Mouse (Mus musculus): ENCODE results near the gene Pnldc1.

DNA sequence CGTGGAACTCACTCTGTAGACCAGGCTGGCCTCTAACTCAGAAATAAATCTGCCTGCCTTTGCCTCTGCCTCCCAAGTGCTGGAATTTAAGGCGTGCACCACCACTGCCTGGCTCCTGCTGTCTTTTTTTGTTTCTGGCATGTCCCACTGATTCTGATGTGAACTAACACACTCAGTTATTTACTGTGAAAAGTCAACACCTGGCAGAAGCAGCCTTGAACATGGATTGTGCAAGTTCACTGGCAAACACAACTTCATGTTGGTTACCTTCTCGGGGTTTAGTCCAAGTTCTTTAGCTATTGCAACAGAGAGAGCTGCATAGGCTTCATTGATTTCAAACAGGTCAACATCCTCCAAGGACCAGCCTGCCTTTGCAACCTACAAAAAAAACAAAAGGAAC, 15.0 kb upstream of the Pnldc1 start:
- TF ChIP-seq CTCF (conservative IDR thresholded peaks at IDR 0.05; ENCODE audit: low read length) (no peak), NANOG (IDR thresholded peaks at IDR 0.05; ENCODE audit: borderline replicate concordance, low read length) (no peak), POU5F1 (IDR thresholded peaks at IDR 0.05; ENCODE audit: borderline replicate concordance, low read length) (no peak)

Measured in E14TG2a.4 (cell line).